Mouse (Mus musculus) myocyte (in vitro differentiated cells): ENCODE results near the gene Mien1. TPM values are rescaled to one million over a fixed set of nuclear protein-coding genes. Genes with fewer than 3 reads are reported as not detected.

Experiments used
- H3K27me3 ChIP-seq: one replicate; pipeline ENCODE4 v1.6.1; 2011; ENCODE audit not compliant: control insufficient read depth, insufficient read depth, insufficient read length
- H3K36me3 ChIP-seq: one replicate; pipeline ENCODE4 v1.6.1; 2011; ENCODE audit not compliant: control insufficient read depth, insufficient read depth
- H3K4me2 ChIP-seq: one replicate; pipeline ENCODE4 v1.6.1; 2011; ENCODE audit warnings: low read depth, control low read depth
- H3K4me3 ChIP-seq: one replicate; pipeline ENCODE4 v1.5.1; 2011; ENCODE audit warnings: mild to moderate bottlenecking, control low read depth, moderate library complexity
- H3K79me2 ChIP-seq: one replicate; pipeline ENCODE4 v1.6.1; 2011; ENCODE audit not compliant: control insufficient read depth, insufficient read depth
- H3ac ChIP-seq: one replicate; pipeline ENCODE4 v1.6.1; 2011; ENCODE audit not compliant: control insufficient read depth, insufficient read length
- CEBPB ChIP-seq: IDR thresholded peaks from 2 replicates; pipeline ENCODE4 v1.6.1; 2011; ENCODE audit warnings: mild to moderate bottlenecking, moderate library complexity; ENCODE audit not compliant: poor library complexity, insufficient read depth, severe bottlenecking
- E2F4 ChIP-seq: IDR thresholded peaks from one replicate; pipeline ENCODE4 v1.6.1; 2011; ENCODE audit warnings: mild to moderate bottlenecking, control low read depth, moderate library complexity; ENCODE audit not compliant: insufficient read depth
- MAX ChIP-seq: IDR thresholded peaks from one replicate; pipeline ENCODE4 v1.6.1; 2011; ENCODE audit warnings: low read depth, mild to moderate bottlenecking, control low read depth
- MYOD1 ChIP-seq, 3 experiments: IDR thresholded peaks; one replicate each; pipeline ENCODE4 v1.6.1; 2011; ENCODE audit warnings: control low read depth in 2 of 3, low read depth in 2 of 3, mild to moderate bottlenecking in 2 of 3, moderate library complexity in 1 of 3; ENCODE audit not compliant: insufficient read length in 2 of 3, control insufficient read depth in 1 of 3
- MYOG ChIP-seq, 3 experiments: IDR thresholded peaks; one replicate each; pipeline ENCODE4 v1.6.1; 2011; ENCODE audit warnings: control low read depth in 2 of 3, low read depth in 2 of 3, mild to moderate bottlenecking in 2 of 3; ENCODE audit not compliant: insufficient read length in 2 of 3, control insufficient read depth in 1 of 3, insufficient read depth in 1 of 3
- POLR2A ChIP-seq: IDR thresholded peaks from one replicate; pipeline ENCODE4 v1.6.1; 2011; ENCODE audit warnings: low read depth, mild to moderate bottlenecking, control low read depth, moderate library complexity; ENCODE audit not compliant: insufficient read length
- POLR2AphosphoS2 ChIP-seq: IDR thresholded peaks from one replicate; pipeline ENCODE4 v1.6.1; 2011; ENCODE audit warnings: low read depth, control low read depth; ENCODE audit not compliant: insufficient read length
- REST ChIP-seq: IDR thresholded peaks from one replicate; pipeline ENCODE4 v1.6.1; 2011; ENCODE audit warnings: mild to moderate bottlenecking, control low read depth, moderate library complexity; ENCODE audit not compliant: insufficient read depth, insufficient read length
- SRF ChIP-seq: IDR thresholded peaks from one replicate; pipeline ENCODE4 v1.6.1; 2011; ENCODE audit warnings: low read depth; ENCODE audit not compliant: control insufficient read depth, insufficient read length
- TCF12 ChIP-seq: IDR thresholded peaks from one replicate; pipeline ENCODE4 v1.6.1; 2011; ENCODE audit warnings: mild to moderate bottlenecking, control low read depth; ENCODE audit not compliant: poor library complexity, insufficient read depth, severe bottlenecking
- TCF3 ChIP-seq: IDR thresholded peaks from one replicate; pipeline ENCODE4 v1.6.1; 2011; ENCODE audit warnings: low read depth, control low read depth; ENCODE audit not compliant: insufficient read length
- USF1 ChIP-seq: IDR thresholded peaks from one replicate; pipeline ENCODE4 v1.6.1; 2011; ENCODE audit warnings: low read depth, mild to moderate bottlenecking, control low read depth, moderate library complexity
- polyA plus RNA-seq: library from polyadenylated mRNA; unstranded; fragments of >200 nt; fragmentation: generic; extraction: Trizol; gene quantifications from one replicate; pipeline ENCODE4 v1.2.1, GENCODE M21; 2012; ENCODE audit warnings: missing spikeins

Mien1 gene
- polyA plus RNA-seq: 112 TPM

- H3K4me2 ChIP-seq: peak within 1 kb of the TSS; percentile 89
- TF ChIP-seq SRF (peak; percentile 87), TCF3 (no peak), MAX (no peak), TCF12 (no peak), POLR2AphosphoS2 (peak; percentile 95), REST (no peak), MYOD1 (IDR thresholded peaks at IDR 0.05; ENCODE audit: control insufficient read depth in 1 of 3, insufficient read length in 2 of 3, low read depth in 2 of 3) (peak in 1 of 3 experiments; percentile 50), USF1 (peak; percentile 98), POLR2A (peak; percentile 81), E2F4 (no peak), MYOG (IDR thresholded peaks at IDR 0.05; ENCODE audit: control insufficient read depth in 1 of 3, insufficient read depth in 1 of 3, insufficient read length in 2 of 3, low read depth in 2 of 3) (no peak), CEBPB (no peak)
- no peak within 1 kb of the TSS for H3ac ChIP-seq
- peak within 1 kb of the TSS; percentile 58 for H3K4me3 ChIP-seq
- H3K27me3 ChIP-seq: no peaks in the 10 kb centered on the region
- H3K36me3 ChIP-seq: no peaks in the 10 kb centered on the region
- H3K79me2 ChIP-seq: no peaks in the 10 kb centered on the region
Observed at GRCm38 (mm10) chr11:98438331-98439158, at the start of gene Mien1. Mien1 (minus strand) TSS chr11:98438991.

DNA sequence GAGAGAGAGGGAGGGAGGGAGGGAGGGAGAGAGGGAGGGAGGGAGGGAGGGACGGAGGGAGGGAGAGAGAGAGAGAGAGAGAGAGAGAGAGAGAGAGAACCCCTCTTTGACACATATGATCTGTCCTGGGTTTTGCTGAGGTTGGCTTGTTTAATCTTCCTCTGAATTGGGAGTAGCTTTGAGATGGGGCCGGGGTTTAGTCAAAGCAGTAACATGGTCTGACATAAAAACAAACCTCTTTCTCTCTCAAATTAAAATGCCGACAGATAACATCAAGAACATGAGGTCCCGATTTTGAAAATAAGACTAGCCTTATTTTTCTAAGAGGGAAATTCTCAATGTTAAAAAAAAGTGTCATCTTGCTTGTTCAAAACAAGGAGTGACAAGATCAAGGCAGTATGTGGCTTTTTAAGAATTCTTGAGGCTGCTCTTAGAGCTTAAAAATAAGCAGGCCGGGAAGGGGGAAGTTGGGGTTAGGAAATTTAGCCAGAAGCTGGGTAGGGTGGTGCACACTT lies 48.8 kb upstream of the Mien1 start:
- Histone ChIP-seq H3ac (no peak overlapping the region), H3K36me3 (no peaks in the 10 kb centered on the region), H3K4me3 (no peak overlapping the region), H3K79me2 (no peaks in the 10 kb centered on the region), H3K27me3 (peaks cover 78% of the 10 kb centered on the region), H3K4me2 (no peak overlapping the region)
- no peak for TF ChIP-seq POLR2AphosphoS2
- TF ChIP-seq POLR2A: no peak
- no peak for TF ChIP-seq USF1
- TF ChIP-seq SRF: no peak
- TF ChIP-seq MYOG (IDR thresholded peaks at IDR 0.05; ENCODE audit: control insufficient read depth in 1 of 3, insufficient read depth in 1 of 3, insufficient read length in 2 of 3, low read depth in 2 of 3): no peak
- no peak for TF ChIP-seq MYOD1 (IDR thresholded peaks at IDR 0.05; ENCODE audit: control insufficient read depth in 1 of 3, insufficient read length in 2 of 3, low read depth in 2 of 3)
- TF ChIP-seq E2F4: no peak
- no peak for TF ChIP-seq MAX
- no peak for TF ChIP-seq REST
- TF ChIP-seq TCF12: no peak
- no peak for TF ChIP-seq TCF3
- TF ChIP-seq CEBPB: no peak

GRCm38 (mm10) chr11:98485749-98486148 lies 47.0 kb upstream of the Mien1 start:
- TF ChIP-seq MAX (no peak), REST (no peak), TCF12 (no peak), CEBPB (no peak)
- H3ac ChIP-seq: no peak overlapping the region
- no peak overlapping the region for H3K4me2 ChIP-seq
- H3K27me3 ChIP-seq: peaks cover 81% of the 10 kb centered on the region
- H3K4me3 ChIP-seq: no peak overlapping the region
- H3K79me2 ChIP-seq: no peaks in the 10 kb centered on the region
- H3K36me3 ChIP-seq: no peaks in the 10 kb centered on the region

- H3K27me3 ChIP-seq: peaks cover 78% of the 10 kb centered on the region
- no peaks in the 10 kb centered on the region for H3K79me2 ChIP-seq
- H3K4me3 ChIP-seq: no peak overlapping the region
- TF ChIP-seq E2F4 (no peak), MYOG (IDR thresholded peaks at IDR 0.05; ENCODE audit: control insufficient read depth in 1 of 3, insufficient read depth in 1 of 3, insufficient read length in 2 of 3, low read depth in 2 of 3) (no peak), MAX (no peak), POLR2AphosphoS2 (no peak), POLR2A (no peak), TCF12 (no peak), SRF (no peak), MYOD1 (IDR thresholded peaks at IDR 0.05; ENCODE audit: control insufficient read depth in 1 of 3, insufficient read length in 2 of 3, low read depth in 2 of 3) (no peak), REST (no peak), CEBPB (no peak), TCF3 (no peak), USF1 (no peak)
- no peak overlapping the region for H3ac ChIP-seq
- no peak overlapping the region for H3K4me2 ChIP-seq
- no peaks in the 10 kb centered on the region for H3K36me3 ChIP-seq
Observed at GRCm38 (mm10) chr11:98482067-98482466, 43.3 kb upstream of the Mien1 start.
